Mouse (Mus musculus) bone marrow, adult 2 months (tissue): ENCODE data around the gene Ifi35. TPM values are rescaled to one million over a fixed set of nuclear protein-coding genes. Genes with fewer than 3 reads are reported as not detected.

Experiments used
- H3K27ac ChIP-seq: fragments of 200-500 bp; 2 replicates; pipeline ENCODE4 v1.5.1; 2012; ENCODE audit warnings: low read depth, mild to moderate bottlenecking, control low read depth, inconsistent platforms, low read length; ENCODE audit not compliant: control insufficient read depth, poor library complexity, insufficient read depth
- H3K4me1 ChIP-seq: fragments of 200-500 bp; 2 replicates; pipeline ENCODE4 v1.6.1; 2011; ENCODE audit warnings: low read length; ENCODE audit not compliant: control insufficient read depth, insufficient read depth
- H3K4me3 ChIP-seq: fragments of 200-500 bp; replicated peaks from 2 replicates; pipeline ENCODE3; 2011; ENCODE audit warnings: mild to moderate bottlenecking, low read depth, low read length, control low read depth; ENCODE audit not compliant: control insufficient read depth
- CTCF ChIP-seq: fragments of 200-500 bp; IDR thresholded peaks from 2 replicates; pipeline ENCODE4 v1.5.1; 2011; ENCODE audit warnings: low read length, control low read depth; ENCODE audit not compliant: control insufficient read depth, insufficient read depth
- POLR2A ChIP-seq: fragments of 200-500 bp; IDR thresholded peaks from 2 replicates; pipeline ENCODE4 v1.6.1; 2011; ENCODE audit warnings: low read depth, mild to moderate bottlenecking, control low read depth, low read length, borderline replicate concordance; ENCODE audit not compliant: control insufficient read depth
- WGBS: fragments of 180-500 bp; shearing (Covaris S2); methylation state at CpG from one replicate; pipeline ENCODE4 v1.1.7; 2018; 5-methylcytosine and 5-hydroxymethylcytosine counted together
- polyA plus RNA-seq: library from polyadenylated mRNA; stranded (reverse); fragments of >200 nt; gene quantifications from 2 replicates; pipeline ENCODE4 v1.2.4, GENCODE M21; 2011; ENCODE audit warnings: low replicate concordance; ENCODE audit not compliant: missing spikeins, insufficient read depth, insufficient read length

Ifi35 gene
- 24.9 and 45.0 TPM in 2 replicates for polyA plus RNA-seq

DNA sequence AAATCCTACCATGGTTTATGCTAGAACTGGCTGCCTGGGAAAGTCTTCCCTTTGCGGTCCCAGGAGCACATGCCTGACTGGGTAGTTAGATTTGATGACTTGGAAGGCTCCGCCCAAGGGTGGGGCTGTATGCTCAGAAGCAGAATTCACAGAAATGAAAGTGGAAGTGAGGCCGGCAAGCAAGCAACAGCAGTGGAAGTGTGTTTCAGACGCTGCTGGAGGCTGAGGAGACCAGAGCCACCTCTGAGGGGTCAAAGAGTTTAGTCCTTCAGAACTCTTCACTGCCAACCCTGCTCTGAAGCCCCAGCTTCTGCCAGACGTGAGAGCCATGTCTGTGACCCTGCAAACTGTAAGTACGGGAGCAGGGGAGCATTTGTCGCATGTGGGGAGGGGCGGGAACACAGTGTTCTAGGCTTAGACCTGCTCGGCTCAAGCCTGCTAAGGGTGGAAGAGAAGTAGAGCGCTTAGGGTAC lies at the start of gene Ifi35:
TSS of gene Ifi35 (plus strand) at position 134 of the 473 bp plus-strand sequence.
- Histone ChIP-seq H3K27ac (peak within 1 kb of the TSS; percentile 91), H3K4me3 (peak within 1 kb of the TSS; percentile 90), H3K4me1 (peaks cover 2% of the 10 kb centered on the region; the same call in 1 of the 2 replicates)
- 0 out of 2 replicates have a peak, but pooled peaks have one; percentile 26 for TF ChIP-seq POLR2A
- no peak for TF ChIP-seq CTCF
- WGBS = under 1% methylated on average over 10 of the region's 10 CpGs

GRCm38 (mm10) chr11:101415306-101415705 lies 32.9 kb upstream of the Ifi35 start:
- WGBS = 84% methylated on average over 2 of the region's 2 CpGs
- TF ChIP-seq POLR2A = no peak
- no peak for TF ChIP-seq CTCF
- Histone ChIP-seq H3K27ac (no peak overlapping the region), H3K4me3 (no peak overlapping the region), H3K4me1 (no peaks in the 10 kb centered on the region; the same call in 1 of the 2 replicates)

GRCm38 (mm10) chr11:101416433-101417100 lies 31.6 kb upstream of the Ifi35 start:
- Histone ChIP-seq H3K27ac (peak overlapping the region; percentile 26; the same call in 1 of the 2 replicates), H3K4me1 (no peaks in the 10 kb centered on the region; the same call in 1 of the 2 replicates), H3K4me3 (peak overlapping the region; percentile 95)
- TF ChIP-seq POLR2A (no peak), CTCF (no peak)
- under 1% methylated on average over 11 of the region's 11 CpGs for WGBS

GRCm38 (mm10) chr11:101417101-101417855 lies 30.9 kb upstream of the Ifi35 start, which contains the start of gene Aarsd1:
Gene Aarsd1 (minus strand): TSS chr11:101417615.
- H3K27ac ChIP-seq = peak within 1 kb of the TSS; percentile 26; the same call in 1 of the 2 replicates
- WGBS = under 1% methylated on average over 45 of the region's 45 CpGs
- peak within 1 kb of the TSS; percentile 95 for H3K4me3 ChIP-seq
- H3K4me1 ChIP-seq = no peaks in the 10 kb centered on the region; the same call in 1 of the 2 replicates
- TF ChIP-seq POLR2A (peak; percentile 63; the same call in 1 of the 2 replicates), CTCF (no peak)

DNA sequence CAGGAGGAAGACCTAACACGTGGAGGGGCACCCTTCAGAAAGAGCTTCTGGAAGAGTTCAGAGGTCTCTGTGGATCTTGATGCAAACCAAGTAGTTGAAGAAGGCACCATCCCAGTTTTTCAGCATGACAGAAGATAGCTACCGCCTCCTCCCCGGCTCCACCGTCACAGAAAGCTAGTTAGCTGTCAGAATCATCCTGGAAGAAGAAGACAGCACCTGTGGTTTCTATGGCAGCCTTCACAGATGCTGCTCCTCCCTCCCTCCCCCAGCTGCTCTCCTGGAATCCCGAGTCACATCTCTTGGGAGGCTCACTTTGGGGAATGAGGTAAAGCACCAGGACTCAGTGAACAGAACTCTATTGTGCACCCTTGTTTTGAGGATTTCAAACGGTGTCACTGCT lies 29.2 kb upstream of the Ifi35 start:
- no peak overlapping the region for H3K27ac ChIP-seq
- no peak overlapping the region for H3K4me3 ChIP-seq
- no peaks in the 10 kb centered on the region; the same call in 1 of the 2 replicates for H3K4me1 ChIP-seq
- TF ChIP-seq CTCF = no peak
- no peak for TF ChIP-seq POLR2A
- WGBS = 84% methylated on average over 6 of the region's 6 CpGs

DNA sequence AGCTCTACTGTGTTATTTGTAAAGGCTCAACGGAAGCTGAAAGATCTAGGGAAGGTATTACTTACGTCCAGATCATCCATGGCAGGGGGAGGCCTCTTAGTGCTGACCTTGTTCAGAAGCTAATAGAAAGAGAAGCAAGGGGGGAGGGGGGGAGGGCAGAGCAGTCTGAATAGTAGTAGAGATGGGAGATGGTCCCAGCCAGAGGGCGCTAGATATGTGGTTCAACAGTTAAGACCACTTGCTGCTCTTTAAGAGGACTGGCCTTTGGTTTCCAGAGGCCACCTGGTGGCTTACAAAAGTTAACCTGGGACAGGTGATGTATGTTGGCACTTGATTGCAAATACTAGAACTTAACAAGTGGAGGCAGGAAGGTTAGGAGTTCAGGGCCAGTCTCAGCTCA lies 28.6 kb upstream of the Ifi35 start:
- no peak for TF ChIP-seq POLR2A
- no peak overlapping the region for H3K4me3 ChIP-seq
- WGBS = 68% methylated on average over 3 of the region's 3 CpGs
- H3K4me1 ChIP-seq = no peaks in the 10 kb centered on the region; the same call in 1 of the 2 replicates
- H3K27ac ChIP-seq = no peak overlapping the region

DNA sequence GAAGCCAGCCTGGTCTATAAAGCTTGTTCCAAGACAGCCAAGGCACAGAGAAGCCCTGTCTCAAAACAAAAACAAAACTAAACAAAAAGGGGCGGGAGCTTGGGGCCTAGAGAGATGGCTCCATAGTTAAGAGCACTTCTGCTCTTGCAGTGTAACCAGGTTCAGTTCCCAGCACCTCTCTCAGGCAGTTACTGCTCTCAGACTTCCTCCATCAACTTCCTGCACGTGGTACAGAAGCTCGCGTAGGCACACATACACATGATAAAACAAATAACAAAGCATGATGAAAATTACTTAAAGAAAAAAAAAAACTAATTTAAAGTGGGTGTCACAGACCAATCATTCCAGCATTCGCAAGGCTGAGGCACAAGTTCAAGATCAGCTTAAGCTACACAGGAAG lies 28.1 kb upstream of the Ifi35 start:
- 55% methylated on average over 5 of the region's 5 CpGs for WGBS
- H3K4me1 ChIP-seq = no peaks in the 10 kb centered on the region; the same call in 1 of the 2 replicates

DNA sequence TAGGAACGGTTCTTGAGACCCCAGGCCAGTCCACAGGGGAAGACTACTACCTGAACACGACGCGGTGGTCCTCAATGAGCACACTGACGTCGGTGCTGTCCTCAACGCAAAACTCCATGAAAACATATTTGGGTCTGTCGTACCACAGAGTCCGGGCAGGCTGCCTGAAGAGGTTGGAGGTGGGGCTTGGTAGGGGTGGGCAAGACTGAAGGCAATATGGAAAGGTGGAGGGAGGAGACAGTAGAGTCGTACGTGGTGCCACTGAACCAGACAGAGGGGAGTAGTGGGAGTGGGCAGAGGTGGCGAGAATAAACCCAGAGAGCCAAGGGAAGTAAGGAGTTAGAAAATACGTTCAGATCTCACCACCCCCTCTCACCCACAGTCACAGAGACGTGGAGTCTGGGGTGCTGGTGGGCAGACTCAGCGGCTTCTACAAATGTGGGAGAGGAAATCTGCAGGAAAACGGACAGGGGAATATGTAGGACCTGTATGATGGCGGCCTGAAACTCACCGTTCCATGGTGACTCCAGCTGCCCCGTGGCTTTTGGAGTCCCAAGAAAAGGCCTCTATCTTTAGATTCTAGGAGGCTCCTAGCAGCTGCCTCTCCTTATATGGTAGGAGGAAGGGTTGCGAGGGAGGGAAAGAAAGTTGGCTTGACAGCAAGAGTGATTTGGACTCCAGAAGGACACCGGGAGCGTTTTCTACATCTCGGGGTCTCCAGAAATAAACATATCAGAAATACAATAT lies 23.9 kb upstream of the Ifi35 start, which contains the start of gene Gm27029:
TSS of gene Gm27029 (minus strand) at position 692 of the 747 bp plus-strand sequence.
- TF ChIP-seq CTCF (no peak), POLR2A (no peak)
- peak within 1 kb of the TSS; percentile 86 for H3K27ac ChIP-seq
- 3% methylated on average over 23 of the region's 23 CpGs for WGBS
- H3K4me3 ChIP-seq = peak within 1 kb of the TSS; percentile 89
- no peaks in the 10 kb centered on the region; the same call in 1 of the 2 replicates for H3K4me1 ChIP-seq

More for the DNA sequence above, 28.1 kb upstream of the Ifi35 start:
- TF ChIP-seq POLR2A = no peak
- TF ChIP-seq CTCF = no peak
- H3K4me3 ChIP-seq = no peak overlapping the region
- H3K27ac ChIP-seq = no peak overlapping the region
